Mouse (Mus musculus) liver, embryonic 15.5 days (tissue): ENCODE measurements around the gene Ctnnbip1. TPM values are rescaled to one million over a fixed set of nuclear protein-coding genes. Genes with fewer than 3 reads are reported as not detected.

Source experiments
- ATAC-seq: fragments of 200-750 bp; cut with Nextera tagmentation; 2 replicates; pipeline ENCODE4 v1.8.0; 2017; ENCODE audit warnings: moderate number of reproducible peaks, mild to moderate bottlenecking, moderate library complexity; ENCODE audit not compliant: insufficient read depth
- H3K27ac ChIP-seq: fragments of 300-500 bp; sonication (generic); replicated peaks from 2 replicates; pipeline ENCODE4 v1.5.1; 2015; ENCODE audit warnings: mild to moderate bottlenecking, inconsistent platforms
- H3K27me3 ChIP-seq: fragments of 300-500 bp; sonication (generic); 2 replicates; pipeline ENCODE4 v1.6.1; 2015; ENCODE audit warnings: mild to moderate bottlenecking, inconsistent platforms
- H3K36me3 ChIP-seq: fragments of 300-500 bp; sonication (generic); replicated peaks from 2 replicates; pipeline ENCODE4 v1.6.1; 2015; ENCODE audit warnings: moderate library complexity, mild to moderate bottlenecking, inconsistent platforms
- H3K4me1 ChIP-seq: fragments of 300-500 bp; sonication (generic); replicated peaks from 2 replicates; pipeline ENCODE4 v1.6.1; 2015; ENCODE audit warnings: inconsistent platforms
- H3K4me2 ChIP-seq: fragments of 300-500 bp; sonication (generic); 2 replicates; pipeline ENCODE4 v1.6.1; 2015; ENCODE audit warnings: moderate library complexity, mild to moderate bottlenecking, inconsistent platforms
- H3K4me3 ChIP-seq: fragments of 300-500 bp; sonication (generic); replicated peaks from 2 replicates; pipeline ENCODE4 v1.5.1; 2015; ENCODE audit warnings: mild to moderate bottlenecking, inconsistent platforms
- H3K9ac ChIP-seq: fragments of 300-500 bp; sonication (generic); 2 replicates; pipeline ENCODE4 v1.6.1; 2015; ENCODE audit warnings: moderate library complexity, mild to moderate bottlenecking, inconsistent platforms
- H3K9me3 ChIP-seq: fragments of 300-500 bp; sonication (generic); replicated peaks from 2 replicates; pipeline ENCODE4 v1.6.1; 2016; ENCODE audit warnings: inconsistent platforms
- WGBS: fragments of 180-500 bp; shearing (Covaris S2); methylation state at CpG from one replicate; pipeline ENCODE4 v1.1.7; 2015; ENCODE audit warnings: mixed read lengths; ENCODE audit not compliant: insufficient replicate concordance; 5-methylcytosine and 5-hydroxymethylcytosine counted together
- polyA plus RNA-seq: library from polyadenylated mRNA; unstranded; fragments of >200 nt; fragmentation: Nextera tagmentation; extraction: Ambion mirVana; gene quantifications from 2 replicates; pipeline ENCODE4 v1.2.1, GENCODE M21; 2015

The Ctnnbip1 gene
- polyA plus RNA-seq, result 5.9 and 6.9 TPM in 2 replicates

GRCm38 (mm10) chr4:149517868-149518340, at the start of gene Ctnnbip1:
Gene Ctnnbip1, plus strand, starts transcription at chr4:149518236.
- no peaks in the 10 kb centered on the region for H3K36me3 ChIP-seq
- H3K27ac ChIP-seq, result no peak within 1 kb of the TSS
- under 1% methylated on average over 39 of the region's 46 CpGs for WGBS
- peak within 1 kb of the TSS; percentile 95 for H3K4me2 ChIP-seq
- H3K9ac ChIP-seq, result peak within 1 kb of the TSS; percentile 66
- peak within 1 kb of the TSS; percentile 67 for H3K4me3 ChIP-seq
- H3K4me1 ChIP-seq, result peaks cover 28% of the 10 kb centered on the region
- ATAC-seq, result peak; percentile 95
- no peaks in the 10 kb centered on the region for H3K9me3 ChIP-seq
- peaks cover 22% of the 10 kb centered on the region for H3K27me3 ChIP-seq

- 62% methylated on average over 3 of the region's 3 CpGs for WGBS
- H3K27ac ChIP-seq, result no peak overlapping the region
- H3K9me3 ChIP-seq, result no peaks in the 10 kb centered on the region
- no peak overlapping the region for H3K4me2 ChIP-seq
- ATAC-seq, result no peak
- no peak overlapping the region for H3K4me3 ChIP-seq
- H3K27me3 ChIP-seq, result no peaks in the 10 kb centered on the region
- no peak overlapping the region for H3K9ac ChIP-seq
- no peaks in the 10 kb centered on the region for H3K4me1 ChIP-seq
- H3K36me3 ChIP-seq, result 0 out of 2 replicates have a peak, but pooled peaks cover 4% of the 10 kb centered on the region
These were observed 48.5 kb upstream of the Ctnnbip1 start for GRCm38 (mm10) chr4:149469557-149469956.

GRCm38 (mm10) chr4:149475096-149475495, 42.9 kb upstream of the Ctnnbip1 start:
- Histone ChIP-seq H3K36me3 (0 out of 2 replicates have a peak, but pooled peaks cover 4% of the 10 kb centered on the region), H3K4me2 (no peak overlapping the region), H3K9me3 (no peaks in the 10 kb centered on the region), H3K4me3 (no peak overlapping the region), H3K4me1 (no peaks in the 10 kb centered on the region), H3K27ac (no peak overlapping the region), H3K9ac (no peak overlapping the region), H3K27me3 (no peaks in the 10 kb centered on the region)
- WGBS, result 71% methylated on average over 7 of the region's 7 CpGs
- no peak for ATAC-seq

- 75% methylated on average over 11 of the region's 11 CpGs for WGBS
- H3K9ac ChIP-seq, result no peak within 1 kb of the TSS
- no peak for ATAC-seq
These were observed 41.0 kb upstream of the Ctnnbip1 start, which contains the start of gene Tmem274 for GRCm38 (mm10) chr4:149477078-149477477. Gene Tmem274, plus strand, starts transcription at chr4:149477378.

GRCm38 (mm10) chr4:149484566-149484965, 33.5 kb upstream of the Ctnnbip1 start:
- WGBS, result 42% methylated on average over 3 of the region's 3 CpGs
- H3K36me3 ChIP-seq, result peaks cover 30% of the 10 kb centered on the region

More at GRCm38 (mm10) chr4:149477078-149477477, 41.0 kb upstream of the Ctnnbip1 start, which contains the start of gene Tmem274:
- H3K4me1 ChIP-seq, result no peaks in the 10 kb centered on the region
- H3K36me3 ChIP-seq, result 0 out of 2 replicates have a peak, but pooled peaks cover 4% of the 10 kb centered on the region
- H3K27ac ChIP-seq, result no peak within 1 kb of the TSS
- no peaks in the 10 kb centered on the region for H3K9me3 ChIP-seq
- H3K4me3 ChIP-seq, result no peak within 1 kb of the TSS
- H3K27me3 ChIP-seq, result no peaks in the 10 kb centered on the region
- H3K4me2 ChIP-seq, result no peak within 1 kb of the TSS

GRCm38 (mm10) chr4:149485053-149485824, 32.8 kb upstream of the Ctnnbip1 start, which contains the start of the genes Nmnat1 and Lzic:
Gene Nmnat1, minus strand, starts transcription at chr4:149485202.
Gene Lzic, plus strand, starts transcription at chr4:149485229.
- WGBS, result under 1% methylated on average over 60 of the region's 60 CpGs

More at GRCm38 (mm10) chr4:149484566-149484965, 33.5 kb upstream of the Ctnnbip1 start:
- peak overlapping the region; percentile 86 for H3K4me2 ChIP-seq
- peak overlapping the region; percentile 78 for H3K4me3 ChIP-seq
- H3K9me3 ChIP-seq, result no peaks in the 10 kb centered on the region
- no peaks in the 10 kb centered on the region for H3K27me3 ChIP-seq
- peaks cover 29% of the 10 kb centered on the region for H3K4me1 ChIP-seq
- ATAC-seq, result no peak
- peak overlapping the region; percentile 60 for H3K27ac ChIP-seq
- H3K9ac ChIP-seq, result peak overlapping the region; percentile 79

GRCm38 (mm10) chr4:149485825-149486206, 32.2 kb upstream of the Ctnnbip1 start:
- Histone ChIP-seq H3K4me3 (peak overlapping the region; percentile 78), H3K27me3 (no peaks in the 10 kb centered on the region), H3K4me1 (peaks cover 29% of the 10 kb centered on the region), H3K9me3 (no peaks in the 10 kb centered on the region), H3K36me3 (peaks cover 37% of the 10 kb centered on the region), H3K27ac (peak overlapping the region; percentile 60), H3K9ac (peak overlapping the region; percentile 79), H3K4me2 (peak overlapping the region; percentile 86)
- ATAC-seq, result no peak
- WGBS, result under 1% methylated on average over 10 of the region's 10 CpGs

More at GRCm38 (mm10) chr4:149485053-149485824, 32.8 kb upstream of the Ctnnbip1 start, which contains the start of the genes Nmnat1 and Lzic:
- Histone ChIP-seq H3K9ac (peak within 1 kb of the TSS; percentile 79), H3K4me3 (peak within 1 kb of the TSS; percentile 78), H3K27me3 (no peaks in the 10 kb centered on the region), H3K4me2 (peak within 1 kb of the TSS; percentile 86), H3K4me1 (peaks cover 29% of the 10 kb centered on the region), H3K36me3 (peaks cover 37% of the 10 kb centered on the region), H3K9me3 (no peaks in the 10 kb centered on the region), H3K27ac (peak within 1 kb of the TSS; percentile 60)
- peak; percentile 94 for ATAC-seq

- H3K9ac ChIP-seq, result no peak overlapping the region
- H3K4me3 ChIP-seq, result no peak overlapping the region
- H3K27me3 ChIP-seq, result no peaks in the 10 kb centered on the region
- ATAC-seq, result no peak
- 86% methylated on average over 12 of the region's 12 CpGs for WGBS
- H3K36me3 ChIP-seq, result peaks cover 47% of the 10 kb centered on the region
- peaks cover 29% of the 10 kb centered on the region for H3K4me1 ChIP-seq
- H3K9me3 ChIP-seq, result no peaks in the 10 kb centered on the region
- H3K27ac ChIP-seq, result no peak overlapping the region
- H3K4me2 ChIP-seq, result no peak overlapping the region
These were observed 30.3 kb upstream of the Ctnnbip1 start for GRCm38 (mm10) chr4:149487729-149488128.

- no peaks in the 10 kb centered on the region for H3K27me3 ChIP-seq
- peaks cover 63% of the 10 kb centered on the region for H3K36me3 ChIP-seq
- no peak for ATAC-seq
- H3K9ac ChIP-seq, result no peak overlapping the region
- H3K9me3 ChIP-seq, result no peaks in the 10 kb centered on the region
- no peak overlapping the region for H3K4me2 ChIP-seq
- H3K4me3 ChIP-seq, result no peak overlapping the region
- peaks cover 21% of the 10 kb centered on the region for H3K4me1 ChIP-seq
- 86% methylated on average over 14 of the region's 14 CpGs for WGBS
- H3K27ac ChIP-seq, result no peak overlapping the region
These were observed 28.4 kb upstream of the Ctnnbip1 start for GRCm38 (mm10) chr4:149489415-149490240.

GRCm38 (mm10) chr4:149491151-149491550, 26.9 kb upstream of the Ctnnbip1 start:
- no peak overlapping the region for H3K4me3 ChIP-seq
- H3K4me2 ChIP-seq, result no peak overlapping the region
- peaks cover 73% of the 10 kb centered on the region for H3K36me3 ChIP-seq
- peaks cover 10% of the 10 kb centered on the region for H3K4me1 ChIP-seq
- WGBS, result 85% methylated on average over 3 of the region's 3 CpGs
- H3K27me3 ChIP-seq, result no peaks in the 10 kb centered on the region
- H3K27ac ChIP-seq, result no peak overlapping the region
- ATAC-seq, result no peak
- no peaks in the 10 kb centered on the region for H3K9me3 ChIP-seq
- H3K9ac ChIP-seq, result no peak overlapping the region
